Mouse (Mus musculus) ES-CJ7 (cell line): ENCODE measurements around the gene Nlgn1.
"Not testable (repeated sequence)": the region's sequence is repeated elsewhere in the genome, so short reads cannot be mapped to it uniquely, and the experiment has no call there.

Experiments
- DNase-seq: peaks from one replicate; pipeline ENCODE4 v3.0.0; 2011; ENCODE audit warnings: low read depth, low spot score

Gene Nlgn1

GRCm38 (mm10) chr3:25645895-25646691 is 686.2 kb downstream of the Nlgn1 start:
- DNase-seq = no peak

GRCm38 (mm10) chr3:25629198-25629597 is 703.1 kb downstream of the Nlgn1 start:
- DNase-seq = no peak

GRCm38 (mm10) chr3:25606597-25606996 is 725.7 kb downstream of the Nlgn1 start:
- no peak for DNase-seq

GRCm38 (mm10) chr3:25597513-25597912 is 734.7 kb downstream of the Nlgn1 start:
- DNase-seq = no peak

- no peak for DNase-seq
These were observed 756.7 kb downstream of the Nlgn1 start for GRCm38 (mm10) chr3:25575526-25575925.

- no peak for DNase-seq
These were observed 757.4 kb downstream of the Nlgn1 start for GRCm38 (mm10) chr3:25574840-25575239.

- peak; percentile 67 for DNase-seq
These were observed 773.7 kb downstream of the Nlgn1 start for GRCm38 (mm10) chr3:25558513-25558912.

- not testable (repeated sequence) for DNase-seq
These were observed 783.2 kb downstream of the Nlgn1 start for GRCm38 (mm10) chr3:25549097-25549496.

GRCm38 (mm10) chr3:25524236-25524635 is 808.0 kb downstream of the Nlgn1 start:
- not testable (repeated sequence) for DNase-seq

GRCm38 (mm10) chr3:25463051-25463450 is 869.2 kb downstream of the Nlgn1 start:
- no peak for DNase-seq

- no peak for DNase-seq
These were observed 875.9 kb downstream of the Nlgn1 start for GRCm38 (mm10) chr3:25456250-25456860.

- DNase-seq = peak; percentile 77
These were observed 879.9 kb downstream of the Nlgn1 start for GRCm38 (mm10) chr3:25452314-25452713.

GRCm38 (mm10) chr3:25450471-25450870 is 881.8 kb downstream of the Nlgn1 start:
- peak; percentile 93 for DNase-seq

GRCm38 (mm10) chr3:25449356-25449755 is 882.9 kb downstream of the Nlgn1 start:
- DNase-seq = no peak

GRCm38 (mm10) chr3:25447181-25447580 is 885.1 kb downstream of the Nlgn1 start:
- no peak for DNase-seq

- no peak for DNase-seq
These were observed 888.6 kb downstream of the Nlgn1 start for GRCm38 (mm10) chr3:25443657-25444056.

- DNase-seq = no peak
These were observed 889.6 kb downstream of the Nlgn1 start for GRCm38 (mm10) chr3:25442617-25443016.

- no peak for DNase-seq
These were observed 905.3 kb downstream of the Nlgn1 start for GRCm38 (mm10) chr3:25426931-25427330.

- no peak for DNase-seq
These were observed 920.3 kb downstream of the Nlgn1 start for GRCm38 (mm10) chr3:25412003-25412402.
